Mouse (Mus musculus): ENCODE data around the gene Cmtm6. TPM values are rescaled to one million over a fixed set of nuclear protein-coding genes. Genes with fewer than 3 reads are reported as not detected.
A peak's percentile ranks its signal among the peaks of the same experiment; 100 is the strongest.

Gene Cmtm6
- 26.0 and 26.1 TPM in 2 replicates for polyA plus RNA-seq (2014; fragmentation: Nextera tagmentation; extraction: Ambion mirVana)

DNA sequence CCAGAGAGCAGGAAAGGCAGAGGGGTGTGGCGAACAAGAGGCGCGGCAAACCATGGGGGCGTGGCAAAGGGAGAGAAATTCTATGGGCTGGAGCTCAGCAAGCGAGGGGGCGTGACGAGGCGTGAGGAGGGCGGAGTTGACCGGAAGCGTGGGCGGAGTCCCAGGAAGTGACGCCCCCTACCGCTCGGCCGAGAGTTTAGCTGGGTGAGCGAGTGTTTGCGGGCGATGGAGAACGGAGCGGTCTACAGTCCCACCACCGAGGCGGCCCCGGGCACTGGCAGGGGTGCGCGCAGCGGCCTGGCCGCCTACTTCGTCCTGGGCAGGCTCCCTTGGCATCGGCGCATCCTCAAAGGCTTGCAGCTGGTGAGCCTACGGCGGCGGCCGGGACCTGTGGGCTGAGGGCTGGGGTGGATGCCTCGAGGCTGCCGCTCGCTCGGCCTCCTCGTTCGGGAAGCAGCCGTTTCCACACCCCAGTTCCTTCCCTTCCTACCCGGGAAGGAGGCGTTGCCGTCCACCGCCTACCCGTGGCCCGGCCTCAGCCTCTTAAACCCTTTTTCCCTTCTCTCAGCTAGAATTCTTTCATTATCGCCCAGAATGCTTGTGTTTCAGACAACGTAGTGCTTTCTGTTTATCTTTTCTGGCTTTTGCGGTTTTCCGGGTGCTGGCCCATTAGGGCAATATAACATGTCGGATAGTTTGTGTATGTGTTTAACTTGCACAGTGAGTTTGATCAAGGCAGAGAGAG is at the start of gene Cmtm6:
TSS of gene Cmtm6 (plus strand) at position 106 of the 745 bp plus-strand sequence.
- peaks cover 9% of the 10 kb centered on the region for H3K4me1 ChIP-seq (ENCODE audit: control insufficient read depth, insufficient read depth, low read length)
- peak; percentile 94 for ATAC-seq (ENCODE audit: low FRiP score)
- peak; percentile 99 for DNase-seq (ENCODE audit: low spot score, missing footprints)
- no peaks in the 10 kb centered on the region for H3K27me3 ChIP-seq (ENCODE audit: control insufficient read depth, insufficient read depth, low read length)
- no peaks in the 10 kb centered on the region for H3K9me3 ChIP-seq (ENCODE audit: control insufficient read depth, low read length)
- under 1% methylated on average over 53 of the region's 53 CpGs for WGBS
- no peaks in the 10 kb centered on the region for H3K36me3 ChIP-seq (ENCODE audit: control insufficient read depth, insufficient read depth, low read length)
- peak within 1 kb of the TSS; percentile 80 for H3K4me2 ChIP-seq
- H3K27ac ChIP-seq (ENCODE audit: low read depth, low read length): peak within 1 kb of the TSS; percentile 21; the same call in 1 of the 2 replicates
- H3K9ac ChIP-seq (ENCODE audit: low read length): peak within 1 kb of the TSS; percentile 86
- peak within 1 kb of the TSS; percentile 67 for H3K4me3 ChIP-seq (ENCODE audit: low read depth, low read length)

DNA sequence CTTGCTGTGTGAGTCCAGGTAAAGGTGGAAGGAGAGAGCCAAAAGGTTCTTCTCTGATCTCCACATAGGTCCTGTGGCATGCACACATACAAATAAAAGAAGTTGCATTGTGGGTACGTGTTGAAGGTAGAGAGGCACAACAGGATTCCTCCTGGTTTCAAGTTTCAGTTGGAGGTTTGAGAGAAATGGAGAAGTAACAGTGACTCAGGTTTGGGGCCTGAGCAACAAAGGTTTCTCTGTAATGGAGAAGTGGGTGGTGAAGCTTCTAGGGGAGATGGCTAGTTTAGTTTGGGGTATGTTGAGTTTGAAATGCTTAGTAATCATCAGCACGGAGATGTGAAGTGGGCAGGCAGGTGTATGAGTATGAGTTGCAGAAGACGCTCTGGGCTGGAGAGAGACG is 48.7 kb upstream of the Cmtm6 start:
- H3K9me3 ChIP-seq (ENCODE audit: control insufficient read depth, low read length): no peaks in the 10 kb centered on the region
- no peak for DNase-seq (ENCODE audit: low spot score, missing footprints)
- H3K27ac ChIP-seq (ENCODE audit: low read depth, low read length): no peak overlapping the region
- H3K4me3 ChIP-seq (ENCODE audit: low read depth, low read length): no peak overlapping the region
- H3K27me3 ChIP-seq (ENCODE audit: control insufficient read depth, insufficient read depth, low read length): no peaks in the 10 kb centered on the region
- 84% methylated on average over 4 of the region's 4 CpGs for WGBS
- no peak overlapping the region for H3K4me2 ChIP-seq
- H3K4me1 ChIP-seq (ENCODE audit: control insufficient read depth, insufficient read depth, low read length): no peaks in the 10 kb centered on the region
- H3K36me3 ChIP-seq (ENCODE audit: control insufficient read depth, insufficient read depth, low read length): no peaks in the 10 kb centered on the region
- no peak for ATAC-seq (ENCODE audit: low FRiP score)
- H3K9ac ChIP-seq (ENCODE audit: low read length): no peak overlapping the region

DNA sequence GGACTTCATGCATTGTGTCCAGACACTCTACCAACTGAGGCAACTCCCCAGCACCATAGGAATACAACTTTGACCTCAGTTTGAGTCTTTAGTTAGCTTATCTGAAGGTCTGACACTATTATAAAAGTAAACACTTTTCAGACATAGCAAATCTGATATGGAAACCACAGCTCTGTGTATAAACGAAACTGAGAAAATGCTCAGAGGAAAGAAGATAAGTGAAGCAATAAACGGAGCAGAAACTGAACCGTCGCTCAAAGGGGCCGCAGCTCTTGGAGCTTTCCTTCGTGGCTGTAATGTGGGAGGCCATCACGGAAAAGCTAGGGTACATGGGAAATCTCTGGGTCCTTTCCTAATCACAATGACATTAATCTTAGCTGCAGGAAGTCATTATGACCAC is 44.7 kb upstream of the Cmtm6 start:
- ATAC-seq (ENCODE audit: low FRiP score): no peak
- H3K36me3 ChIP-seq (ENCODE audit: control insufficient read depth, insufficient read depth, low read length): no peaks in the 10 kb centered on the region
- H3K27ac ChIP-seq (ENCODE audit: low read depth, low read length): no peak overlapping the region
- H3K27me3 ChIP-seq (ENCODE audit: control insufficient read depth, insufficient read depth, low read length): no peaks in the 10 kb centered on the region
- 91% methylated on average over 7 of the region's 7 CpGs for WGBS
- no peak for DNase-seq (ENCODE audit: low spot score, missing footprints)
- no peak overlapping the region for H3K4me2 ChIP-seq
- H3K4me1 ChIP-seq (ENCODE audit: control insufficient read depth, insufficient read depth, low read length): peaks cover 12% of the 10 kb centered on the region
- H3K4me3 ChIP-seq (ENCODE audit: low read depth, low read length): no peak overlapping the region
- no peaks in the 10 kb centered on the region for H3K9me3 ChIP-seq (ENCODE audit: control insufficient read depth, low read length)
- no peak overlapping the region for H3K9ac ChIP-seq (ENCODE audit: low read length)

DNA sequence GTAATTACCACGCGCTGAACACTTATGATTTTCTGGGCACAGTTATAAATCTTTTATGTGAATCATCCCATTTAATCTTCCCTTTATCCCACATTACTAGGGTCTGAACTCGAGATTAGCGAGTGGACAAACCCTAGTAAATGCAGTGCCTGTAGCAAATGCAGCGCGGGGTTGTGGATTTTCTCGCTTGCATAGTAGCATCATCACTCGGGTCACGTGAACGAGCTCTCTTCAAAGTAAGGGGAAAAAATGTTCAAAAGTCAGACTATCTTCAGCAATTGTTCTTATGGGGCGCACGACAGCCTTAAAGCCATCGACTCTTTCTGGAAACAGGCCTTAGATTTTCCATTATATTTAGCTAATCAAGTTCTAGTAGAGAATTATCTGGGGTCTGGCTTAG is 43.3 kb upstream of the Cmtm6 start:
- Histone ChIP-seq H3K4me3 (ENCODE audit: low read depth, low read length) (peak overlapping the region; percentile 71; the same call in 1 of the 2 replicates), H3K4me1 (ENCODE audit: control insufficient read depth, insufficient read depth, low read length) (peaks cover 12% of the 10 kb centered on the region), H3K9me3 (ENCODE audit: control insufficient read depth, low read length) (no peaks in the 10 kb centered on the region), H3K27me3 (ENCODE audit: control insufficient read depth, insufficient read depth, low read length) (no peaks in the 10 kb centered on the region), H3K9ac (ENCODE audit: low read length) (peak overlapping the region; percentile 90; the same call in 1 of the 2 replicates), H3K27ac (ENCODE audit: low read depth, low read length) (no peak overlapping the region), H3K4me2 (peak overlapping the region; percentile 85), H3K36me3 (ENCODE audit: control insufficient read depth, insufficient read depth, low read length) (peaks cover 3% of the 10 kb centered on the region; the same call in 1 of the 2 replicates)
- ATAC-seq (ENCODE audit: low FRiP score) (no peak), DNase-seq (ENCODE audit: low spot score, missing footprints) (peak; percentile 84)
- WGBS: 78% methylated on average over 13 of the region's 13 CpGs

- H3K9me3 ChIP-seq (ENCODE audit: control insufficient read depth, low read length): no peaks in the 10 kb centered on the region
- H3K4me2 ChIP-seq: peak within 1 kb of the TSS; percentile 85
- H3K9ac ChIP-seq (ENCODE audit: low read length): peak within 1 kb of the TSS; percentile 90
- peak within 1 kb of the TSS; percentile 71 for H3K4me3 ChIP-seq (ENCODE audit: low read depth, low read length)
- DNase-seq (ENCODE audit: low spot score, missing footprints) (peak; percentile 100), ATAC-seq (ENCODE audit: low FRiP score) (peak; percentile 96)
- WGBS: under 1% methylated on average over 55 of the region's 57 CpGs
- peaks cover 12% of the 10 kb centered on the region for H3K4me1 ChIP-seq (ENCODE audit: control insufficient read depth, insufficient read depth, low read length)
- peaks cover 6% of the 10 kb centered on the region; the same call in 1 of the 2 replicates for H3K36me3 ChIP-seq (ENCODE audit: control insufficient read depth, insufficient read depth, low read length)
- no peaks in the 10 kb centered on the region for H3K27me3 ChIP-seq (ENCODE audit: control insufficient read depth, insufficient read depth, low read length)
- peak within 1 kb of the TSS; percentile 85 for H3K27ac ChIP-seq (ENCODE audit: low read depth, low read length)
These were observed 42.5 kb upstream of the Cmtm6 start, which contains the start of gene Dync1li1 for GRCm38 (mm10) chr9:114688252-114688952. Gene Dync1li1 (plus strand): TSS chr9:114688790.

- Histone ChIP-seq H3K4me3 (ENCODE audit: low read depth, low read length) (peak overlapping the region; percentile 71), H3K27ac (ENCODE audit: low read depth, low read length) (peak overlapping the region; percentile 85), H3K4me2 (peak overlapping the region; percentile 85), H3K27me3 (ENCODE audit: control insufficient read depth, insufficient read depth, low read length) (no peaks in the 10 kb centered on the region), H3K9me3 (ENCODE audit: control insufficient read depth, low read length) (no peaks in the 10 kb centered on the region), H3K4me1 (ENCODE audit: control insufficient read depth, insufficient read depth, low read length) (peaks cover 12% of the 10 kb centered on the region), H3K9ac (ENCODE audit: low read length) (peak overlapping the region; percentile 90), H3K36me3 (ENCODE audit: control insufficient read depth, insufficient read depth, low read length) (peaks cover 6% of the 10 kb centered on the region; the same call in 1 of the 2 replicates)
- WGBS: under 1% methylated on average over 50 of the region's 50 CpGs
- ATAC-seq (ENCODE audit: low FRiP score) (peak; percentile 73), DNase-seq (ENCODE audit: low spot score, missing footprints) (no peak)
These were observed 41.9 kb upstream of the Cmtm6 start for GRCm38 (mm10) chr9:114688953-114689407.

- Histone ChIP-seq H3K4me3 (ENCODE audit: low read depth, low read length) (peak overlapping the region; percentile 71), H3K9ac (ENCODE audit: low read length) (peak overlapping the region; percentile 90), H3K27me3 (ENCODE audit: control insufficient read depth, insufficient read depth, low read length) (no peaks in the 10 kb centered on the region), H3K36me3 (ENCODE audit: control insufficient read depth, insufficient read depth, low read length) (peaks cover 9% of the 10 kb centered on the region; the same call in 1 of the 2 replicates), H3K9me3 (ENCODE audit: control insufficient read depth, low read length) (no peaks in the 10 kb centered on the region), H3K4me1 (ENCODE audit: control insufficient read depth, insufficient read depth, low read length) (peaks cover 12% of the 10 kb centered on the region), H3K27ac (ENCODE audit: low read depth, low read length) (no peak overlapping the region), H3K4me2 (peak overlapping the region; percentile 85)
- WGBS: 11% methylated on average over 10 of the region's 10 CpGs
- peak; percentile 86 for DNase-seq (ENCODE audit: low spot score, missing footprints)
- no peak for ATAC-seq (ENCODE audit: low FRiP score)
These were observed 40.8 kb upstream of the Cmtm6 start for GRCm38 (mm10) chr9:114690119-114690601.

GRCm38 (mm10) chr9:114691112-114691511 is 39.8 kb upstream of the Cmtm6 start:
- Histone ChIP-seq H3K36me3 (ENCODE audit: control insufficient read depth, insufficient read depth, low read length) (peaks cover 9% of the 10 kb centered on the region; the same call in 1 of the 2 replicates), H3K4me1 (ENCODE audit: control insufficient read depth, insufficient read depth, low read length) (peaks cover 12% of the 10 kb centered on the region), H3K9ac (ENCODE audit: low read length) (no peak overlapping the region), H3K27ac (ENCODE audit: low read depth, low read length) (no peak overlapping the region), H3K27me3 (ENCODE audit: control insufficient read depth, insufficient read depth, low read length) (no peaks in the 10 kb centered on the region), H3K4me3 (ENCODE audit: low read depth, low read length) (no peak overlapping the region), H3K9me3 (ENCODE audit: control insufficient read depth, low read length) (no peaks in the 10 kb centered on the region), H3K4me2 (no peak overlapping the region)
- DNase-seq (ENCODE audit: low spot score, missing footprints): no peak
- no peak for ATAC-seq (ENCODE audit: low FRiP score)

Measured in midbrain, embryonic 11.5 days (tissue).